Mouse (Mus musculus): ENCODE data around the gene Ppp3ca. TPM values are rescaled to one million over a fixed set of nuclear protein-coding genes. Genes with fewer than 3 reads are reported as not detected.

Gene Ppp3ca
- total RNA-seq, 4 experiments from 2014 or later, result 161 to 203 (median 178) TPM

DNA sequence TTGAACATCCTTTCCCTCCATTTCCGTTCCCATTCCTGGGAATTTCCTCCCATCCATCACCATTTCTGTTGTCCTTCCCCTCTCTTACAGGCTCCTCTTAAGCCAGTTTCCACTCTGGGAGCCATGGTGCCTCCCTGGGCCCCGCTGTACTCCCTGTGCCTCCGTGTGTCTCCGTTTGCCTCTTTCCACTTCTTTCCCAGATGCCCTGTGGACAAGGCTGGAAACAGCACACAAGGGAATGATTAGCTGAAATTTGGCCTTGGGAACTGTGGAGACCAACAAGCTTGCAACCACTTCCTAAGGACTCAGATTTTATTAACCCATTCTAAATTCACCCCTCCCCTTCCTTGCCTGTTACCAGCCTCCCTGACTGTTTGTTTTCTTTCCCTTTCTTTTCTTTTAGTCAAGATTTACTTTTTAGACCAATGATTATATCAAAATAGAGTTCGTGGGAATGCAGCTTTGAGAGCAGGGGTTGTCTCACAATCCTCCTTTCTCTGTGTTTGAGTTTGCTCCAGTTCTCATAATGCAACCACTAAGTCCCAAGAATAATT is 93.9 kb downstream of the Ppp3ca start:
- no peak for DNase-seq (ENCODE audit: low spot score in 2 of 2)

- no peak for DNase-seq (ENCODE audit: low spot score in 2 of 2)
Observed at GRCm38 (mm10) chr3:136765569-136765968, 95.6 kb downstream of the Ppp3ca start.

DNA sequence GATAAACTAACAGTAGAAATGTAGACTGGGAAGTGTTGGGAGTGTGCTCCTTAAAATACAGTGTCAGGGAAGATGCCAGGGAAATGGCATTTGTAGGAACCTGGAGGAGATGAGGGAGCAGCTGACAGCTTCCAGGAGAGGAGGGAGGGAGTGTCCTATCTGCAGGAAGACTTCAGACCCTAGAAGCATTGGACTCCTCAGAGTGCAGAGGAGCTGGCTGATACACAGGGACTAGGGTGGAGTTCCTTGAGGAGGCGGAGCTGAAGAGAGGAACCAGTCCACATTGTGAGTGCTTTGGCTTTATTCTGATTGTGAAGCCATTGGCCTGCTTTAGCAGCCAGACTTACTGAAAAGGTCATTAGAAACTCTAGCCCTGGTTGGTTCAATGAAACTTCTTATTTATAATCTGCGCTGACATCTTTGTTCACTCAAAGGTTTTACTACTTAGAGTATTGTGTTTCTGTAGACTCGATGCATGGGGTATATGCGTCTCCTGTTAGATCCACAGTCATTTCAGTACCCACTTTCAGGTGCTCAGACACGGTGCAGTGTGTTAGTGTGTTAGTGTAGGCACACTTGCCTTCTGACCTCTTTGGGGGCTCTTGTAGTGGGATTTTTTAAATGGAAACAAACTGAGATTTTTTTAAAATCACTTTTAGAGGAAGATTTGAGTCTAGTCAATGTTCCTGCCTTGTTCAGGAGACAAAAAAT is 99.0 kb downstream of the Ppp3ca start:
- DNase-seq (ENCODE audit: low spot score in 2 of 2), result peak in 1 of 2 experiments; percentile 13

DNA sequence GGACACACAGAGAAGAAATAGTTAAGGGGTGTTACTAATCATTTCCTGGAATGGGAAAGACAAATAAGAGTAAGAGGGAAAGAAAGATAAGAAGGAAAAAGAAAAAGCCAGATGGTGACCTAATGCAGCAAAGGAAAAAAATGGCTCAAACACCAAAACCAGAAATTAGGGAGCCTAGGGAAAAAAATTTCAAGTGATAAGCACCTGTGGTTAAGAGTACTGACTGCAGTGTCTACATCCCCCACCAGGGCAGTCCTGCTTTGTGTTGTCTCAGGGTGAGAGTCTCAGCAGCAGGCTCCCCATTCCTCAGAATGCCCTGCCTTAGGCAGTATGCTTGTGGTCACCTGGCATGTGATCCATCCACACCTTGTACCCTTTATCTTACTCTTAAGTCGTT is 99.6 kb downstream of the Ppp3ca start:
- DNase-seq (ENCODE audit: low spot score in 2 of 2), result no peak

GRCm38 (mm10) chr3:136771700-136772099 is 101.8 kb downstream of the Ppp3ca start:
- DNase-seq (ENCODE audit: low spot score in 2 of 2), result no peak

DNA sequence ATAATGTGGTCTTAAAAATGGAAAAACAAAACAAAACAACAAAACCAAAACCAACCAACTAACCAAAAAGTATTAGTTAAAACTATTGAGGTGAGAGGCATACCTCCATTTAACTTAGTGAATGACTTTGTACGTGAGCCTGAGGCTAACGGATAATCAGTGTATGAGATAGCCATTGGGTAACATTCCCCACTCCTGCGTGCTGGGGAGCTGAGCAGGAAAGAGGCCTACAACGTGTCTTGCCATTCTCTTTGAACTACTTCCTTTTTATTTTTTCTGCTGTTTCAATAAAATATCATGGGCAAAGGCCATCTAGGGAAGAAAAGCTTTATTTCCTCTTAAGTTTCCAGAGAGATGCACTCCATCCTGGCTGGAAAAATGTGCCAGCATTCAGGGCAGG is 103.3 kb downstream of the Ppp3ca start:
- DNase-seq (ENCODE audit: low spot score in 2 of 2), result no peak

DNA sequence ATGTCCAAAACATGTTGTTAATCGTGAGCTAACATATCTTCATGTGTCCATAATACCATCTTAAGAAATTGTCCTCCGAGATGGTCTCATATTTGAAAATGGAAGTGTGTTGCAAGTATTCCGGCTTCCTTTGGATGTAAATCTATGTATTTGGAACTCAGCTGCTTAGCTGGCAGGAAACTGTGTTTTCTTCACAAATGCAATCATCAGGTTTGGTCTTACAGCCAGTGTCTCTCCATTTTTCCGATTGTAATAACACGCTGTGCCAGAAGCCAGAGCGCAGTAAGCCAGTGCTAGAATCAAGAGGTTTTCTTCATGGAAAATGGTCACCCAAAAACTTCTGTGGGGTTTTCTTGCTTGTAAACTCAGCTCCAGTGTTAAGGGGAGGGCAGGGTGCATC is 104.3 kb downstream of the Ppp3ca start:
- no peak for DNase-seq (ENCODE audit: low spot score in 2 of 2)

DNA sequence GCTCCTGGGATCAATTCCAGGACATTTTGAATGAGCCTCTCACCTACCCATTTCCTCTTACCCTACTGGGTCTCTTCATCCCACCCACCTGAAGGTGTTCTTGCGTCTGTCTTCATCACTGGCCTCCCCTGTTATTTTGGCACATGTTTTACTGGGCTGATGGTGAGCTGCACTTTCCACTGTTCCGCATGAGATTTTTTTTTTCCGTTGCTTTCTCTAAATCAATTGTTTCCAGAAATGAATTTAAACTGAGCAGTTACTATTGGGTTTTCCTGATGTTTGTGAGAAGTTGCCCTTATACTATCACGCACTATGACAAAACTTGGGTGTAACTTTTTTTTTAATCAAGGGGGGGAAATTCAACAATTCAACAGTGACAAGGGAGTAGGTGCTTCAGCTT is 106.6 kb downstream of the Ppp3ca start:
- no peak for DNase-seq (ENCODE audit: low spot score in 2 of 2)

- no peak for DNase-seq (ENCODE audit: low spot score in 2 of 2)
Observed at GRCm38 (mm10) chr3:136777380-136777779, 107.5 kb downstream of the Ppp3ca start.

GRCm38 (mm10) chr3:136777787-136778216 is 107.9 kb downstream of the Ppp3ca start:
- DNase-seq (ENCODE audit: low spot score in 2 of 2), result no peak

- DNase-seq (ENCODE audit: low spot score in 2 of 2), result no peak
Observed at GRCm38 (mm10) chr3:136780321-136780720, 110.4 kb downstream of the Ppp3ca start.

DNA sequence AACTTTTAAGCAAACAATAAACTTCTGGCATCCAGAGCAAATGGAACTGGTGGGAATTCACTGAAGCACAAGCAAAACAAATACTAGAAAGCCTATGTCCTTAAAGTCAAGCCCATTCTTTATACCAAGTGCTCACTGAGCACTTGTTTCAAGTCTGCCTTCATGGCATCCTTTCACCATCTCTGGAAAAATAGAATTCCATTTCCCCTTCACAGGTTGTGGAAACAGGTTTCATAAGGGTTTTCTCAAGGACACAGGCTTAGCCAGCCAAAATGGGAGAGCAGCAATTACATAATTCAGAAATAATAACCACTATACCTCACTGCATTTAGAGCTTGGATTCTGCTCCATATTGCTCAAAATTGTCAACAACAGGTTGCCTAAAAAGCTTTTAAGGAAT is 112.1 kb downstream of the Ppp3ca start:
- no peak for DNase-seq (ENCODE audit: low spot score in 2 of 2)

GRCm38 (mm10) chr3:136785686-136786085 is 115.8 kb downstream of the Ppp3ca start:
- no peak for DNase-seq (ENCODE audit: low spot score in 2 of 2)

DNA sequence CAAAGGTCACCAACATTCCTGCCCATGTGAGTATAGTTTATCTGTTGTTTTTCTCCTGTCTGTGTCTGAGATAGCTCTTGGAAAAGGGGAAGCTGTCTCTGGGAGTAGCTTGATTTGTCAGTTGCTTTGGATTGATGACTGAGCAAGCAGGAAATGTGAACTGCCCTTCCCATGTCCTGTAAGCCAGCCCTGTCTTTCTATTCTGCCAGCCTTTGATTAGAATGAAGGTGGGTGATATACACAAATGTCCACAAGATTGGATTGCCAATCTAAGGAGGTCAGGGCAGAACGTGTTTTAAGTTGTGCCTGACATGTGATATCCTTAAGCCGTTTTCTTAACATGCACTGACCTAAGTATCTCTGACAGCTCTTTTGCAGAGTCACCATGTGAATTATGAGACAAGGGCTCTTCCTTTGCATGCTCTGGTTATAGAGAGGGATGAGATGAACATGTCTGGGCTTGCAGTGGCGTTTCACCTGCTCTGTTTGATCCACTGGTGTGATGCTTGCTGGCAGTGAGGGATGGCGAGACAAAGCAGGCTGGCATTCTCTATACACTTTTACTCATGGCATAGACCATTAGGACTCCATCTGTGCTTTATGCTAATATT is 120.4 kb downstream of the Ppp3ca start:
- DNase-seq (ENCODE audit: low spot score in 2 of 2), result no peak

GRCm38 (mm10) chr3:136791404-136791803 is 121.5 kb downstream of the Ppp3ca start:
- no peak for DNase-seq (ENCODE audit: low spot score in 2 of 2)

DNA sequence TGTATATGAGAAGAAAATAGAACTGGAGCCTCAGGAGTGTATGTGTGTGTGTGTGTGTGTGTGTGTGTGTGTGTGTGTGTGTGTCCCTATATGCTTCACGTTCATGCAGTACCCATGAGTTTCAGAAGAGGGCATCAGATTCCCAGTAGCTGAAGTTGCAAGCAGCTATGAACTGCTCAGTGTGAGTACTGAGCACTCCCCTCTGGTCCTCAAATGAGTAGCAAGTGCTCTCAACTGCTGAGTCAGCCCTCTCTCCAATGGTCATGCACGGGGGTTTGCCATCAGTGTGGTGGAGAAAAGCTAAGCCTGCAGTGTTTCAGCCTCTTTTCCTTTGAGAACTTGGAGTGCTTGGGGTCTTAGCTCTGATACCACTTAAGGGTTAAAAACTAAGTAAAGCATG is 122.0 kb downstream of the Ppp3ca start:
- DNase-seq (ENCODE audit: low spot score in 2 of 2), result no peak

DNA sequence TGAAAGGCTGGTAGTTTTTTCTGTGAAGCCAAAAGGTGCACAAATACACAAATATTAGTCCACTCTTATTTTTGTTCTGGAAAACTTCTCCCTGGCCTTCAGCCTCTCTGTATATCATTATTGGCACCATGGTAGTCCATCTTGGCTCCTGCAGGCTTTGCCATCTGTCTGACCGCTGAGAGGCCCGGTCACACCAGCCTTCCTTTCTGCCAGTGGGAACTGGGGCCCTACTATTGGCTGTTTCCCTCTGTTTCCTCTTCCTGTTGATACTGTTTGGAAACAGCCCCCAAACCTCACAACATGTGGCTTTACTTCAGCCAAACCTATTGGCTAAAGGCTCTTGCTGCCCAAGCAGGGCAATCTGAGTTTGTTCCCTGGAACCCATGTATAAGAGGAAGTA is 123.5 kb downstream of the Ppp3ca start:
- DNase-seq (ENCODE audit: low spot score in 2 of 2), result no peak

DNA sequence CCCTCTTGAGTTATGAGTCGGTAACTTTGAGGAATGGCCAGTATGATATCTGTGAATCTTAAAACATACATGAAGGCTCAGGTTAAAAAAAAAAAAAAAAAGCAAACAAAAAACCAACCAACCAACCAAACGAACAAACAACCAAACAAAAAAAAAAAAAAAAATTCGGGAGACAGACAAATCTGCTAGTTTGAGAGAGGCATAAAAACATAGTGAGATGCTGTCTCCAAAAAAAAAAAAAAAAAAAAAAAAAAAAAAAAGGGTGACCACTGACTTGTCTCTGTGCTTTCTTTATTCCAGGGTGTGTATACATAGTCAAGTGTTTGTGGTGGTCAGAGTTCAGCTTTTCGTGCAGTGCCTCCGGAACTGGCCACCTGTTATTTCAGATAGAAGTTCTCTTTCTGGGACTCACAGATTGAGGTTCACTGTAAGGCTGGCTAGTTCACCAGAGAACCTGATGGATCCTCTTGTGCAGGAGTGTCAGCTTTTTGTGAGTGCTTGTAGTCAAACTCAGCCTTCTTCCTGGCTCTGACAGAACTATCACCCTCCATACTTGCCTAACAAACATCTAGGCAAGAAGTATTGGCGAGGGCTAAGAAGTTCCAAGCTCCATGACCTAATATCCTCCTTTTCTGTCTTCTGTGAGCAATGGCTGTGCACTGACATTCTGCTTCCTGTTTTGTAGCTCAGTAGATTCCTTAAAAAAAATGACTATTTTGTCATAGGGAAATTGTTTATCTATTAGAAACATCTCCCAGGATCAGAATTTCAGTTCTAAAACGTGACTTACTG is 124.7 kb downstream of the Ppp3ca start:
- no peak for DNase-seq (ENCODE audit: low spot score in 2 of 2)

- DNase-seq (ENCODE audit: low spot score in 2 of 2), result no peak
Observed at GRCm38 (mm10) chr3:136798896-136799295, 129.0 kb downstream of the Ppp3ca start.

- DNase-seq (ENCODE audit: low spot score in 2 of 2), result peak; percentile 74 to 86
Observed at GRCm38 (mm10) chr3:136802595-136802994, 132.7 kb downstream of the Ppp3ca start.

DNA sequence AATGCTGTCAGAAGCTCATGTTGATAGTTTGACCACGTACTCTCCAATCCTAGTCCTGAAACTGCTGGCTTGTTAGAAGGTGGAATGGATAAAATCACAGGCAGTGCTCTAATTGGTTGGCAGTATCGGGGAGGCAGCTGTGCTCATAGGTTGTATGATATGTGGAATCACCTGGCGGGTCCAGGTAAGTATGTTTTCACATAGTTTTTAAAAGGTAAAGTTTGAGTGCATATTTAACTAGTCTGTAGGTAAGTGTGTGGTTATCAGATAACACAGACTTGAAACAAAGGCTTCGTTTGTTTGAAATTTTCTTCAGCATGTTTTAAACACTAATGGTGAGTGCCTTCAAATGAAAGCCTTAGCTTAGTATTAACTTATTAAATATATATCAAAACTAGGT is 136.0 kb downstream of the Ppp3ca start:
- no peak for DNase-seq (ENCODE audit: low spot score in 2 of 2)

DNA sequence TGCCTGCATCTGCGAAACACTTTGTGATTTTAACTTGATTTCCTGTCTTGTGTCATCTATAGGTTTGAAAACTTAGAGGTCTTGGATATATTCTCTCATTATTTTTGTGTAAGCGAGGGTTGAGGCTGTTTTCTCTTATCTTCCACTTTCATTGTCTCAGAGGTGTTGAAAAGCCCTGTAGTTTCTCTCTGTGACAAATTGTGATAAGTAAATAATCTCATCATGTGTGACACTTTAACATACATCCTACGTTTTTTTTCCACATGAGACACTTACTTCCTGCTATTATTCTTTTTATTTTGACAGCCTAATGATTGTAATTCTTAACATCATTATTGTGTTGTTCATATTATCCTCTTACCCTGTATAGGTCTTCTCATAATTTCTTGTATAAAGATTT is 140.3 kb downstream of the Ppp3ca start:
- DNase-seq (ENCODE audit: low spot score in 2 of 2), result no peak

All from gastrocnemius, adult 8-10 months (tissue).